Mouse (Mus musculus) left cerebral cortex, adult 8-10 months (tissue): ENCODE results near the gene Chd1. TPM values are rescaled to one million over a fixed set of nuclear protein-coding genes. Genes with fewer than 3 reads are reported as not detected.
"Not testable (repeated sequence)": the region's sequence is repeated elsewhere in the genome, so short reads cannot be mapped to it uniquely, and the experiment has no call there.

Source experiments
- DNase-seq, 2 experiments: peaks; one replicate each; pipeline ENCODE4 v3.0.0; 2022; ENCODE audit warnings: low spot score in 2 of 2
- total RNA-seq, 4 experiments: library from RNA; stranded (reverse); gene quantifications; 2 replicates each; pipeline ENCODE4 v1.2.4; 2022

The Chd1 gene
- total RNA-seq, 4 experiments from 2014 or later: 20.2 to 29.2 (median 23.5) TPM

GRCm38 (mm10) chr17:15731706-15732105, 26.9 kb downstream of the Chd1 start:
- DNase-seq: no peak

- no peak for DNase-seq
Measured at GRCm38 (mm10) chr17:15737346-15737917, 32.7 kb downstream of the Chd1 start.

DNA sequence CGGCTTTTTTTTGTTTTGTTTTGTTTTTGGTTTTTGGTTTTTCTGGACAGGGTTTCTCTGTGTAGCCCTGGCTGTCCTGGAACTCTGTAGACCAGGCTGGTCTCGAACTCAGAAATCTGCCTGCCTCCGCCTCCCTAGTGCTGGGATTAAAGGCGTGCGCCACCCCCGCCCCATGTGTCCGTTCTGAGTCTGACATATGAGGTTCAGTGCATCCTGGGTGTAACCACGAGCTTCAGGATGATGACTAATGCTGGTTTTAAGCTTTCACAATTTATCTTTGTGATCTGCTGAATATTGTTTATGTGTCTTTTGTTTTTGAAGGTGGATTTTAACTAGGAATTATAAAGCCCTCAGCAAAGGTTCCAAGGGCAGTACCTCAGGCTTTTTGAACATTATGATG, 37.1 kb downstream of the Chd1 start:
- DNase-seq: no peak

DNA sequence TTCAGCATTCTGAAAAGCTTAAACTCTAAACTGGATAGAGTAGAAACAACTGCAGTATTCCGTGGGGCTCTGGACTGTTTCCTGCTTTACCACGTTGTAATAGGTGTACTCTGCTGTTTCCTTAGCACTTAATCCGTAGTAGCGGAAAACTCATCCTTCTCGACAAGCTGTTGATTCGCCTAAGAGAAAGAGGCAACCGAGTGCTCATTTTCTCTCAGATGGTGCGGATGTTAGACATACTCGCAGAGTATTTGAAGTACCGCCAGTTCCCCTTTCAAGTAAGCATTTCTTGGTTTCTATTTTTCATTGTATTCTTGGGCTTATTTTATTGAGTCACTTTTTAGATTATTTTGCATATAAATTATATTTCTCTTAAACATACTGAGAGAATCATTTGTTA, 38.2 kb downstream of the Chd1 start:
- no peak for DNase-seq

DNA sequence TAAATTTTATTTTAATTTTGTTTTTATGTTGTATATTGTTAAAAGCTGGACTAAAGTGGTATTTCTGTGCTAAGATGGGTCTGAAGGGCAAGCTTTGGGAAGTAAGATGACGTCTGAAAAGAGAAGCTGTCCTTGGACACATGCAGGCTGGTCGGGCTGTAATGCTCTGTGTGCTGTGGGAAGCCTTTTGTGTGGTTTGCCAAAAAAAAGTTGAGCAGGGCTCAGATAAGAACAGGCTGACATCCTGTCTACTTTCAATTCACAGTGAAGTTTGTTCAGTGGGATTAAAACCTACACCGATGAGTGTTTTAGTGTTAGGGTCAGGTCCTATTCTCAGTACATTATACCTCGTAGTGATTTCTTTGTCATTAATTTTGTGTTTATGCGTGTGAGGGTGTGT, 38.6 kb downstream of the Chd1 start:
- no peak for DNase-seq

DNA sequence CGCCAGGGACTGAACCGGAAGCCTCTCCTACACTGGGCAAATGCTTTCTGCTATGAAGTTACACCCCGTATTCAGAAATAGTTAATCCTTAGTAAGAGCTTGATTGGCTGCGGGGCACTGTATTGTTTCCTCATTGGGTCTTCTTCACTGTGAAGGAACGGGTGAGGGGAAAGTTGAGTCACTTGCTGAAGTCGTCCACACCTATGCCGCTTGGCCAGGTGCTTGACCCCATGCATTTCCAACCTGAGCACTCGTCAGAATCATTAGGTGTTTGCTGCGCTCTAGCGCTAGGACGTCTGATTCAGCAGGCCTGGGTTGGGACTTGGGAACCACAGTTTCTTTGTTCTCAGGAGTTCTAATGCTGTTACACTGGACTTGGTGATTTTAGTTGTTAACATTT, 41.9 kb downstream of the Chd1 start:
- no peak for DNase-seq

DNA sequence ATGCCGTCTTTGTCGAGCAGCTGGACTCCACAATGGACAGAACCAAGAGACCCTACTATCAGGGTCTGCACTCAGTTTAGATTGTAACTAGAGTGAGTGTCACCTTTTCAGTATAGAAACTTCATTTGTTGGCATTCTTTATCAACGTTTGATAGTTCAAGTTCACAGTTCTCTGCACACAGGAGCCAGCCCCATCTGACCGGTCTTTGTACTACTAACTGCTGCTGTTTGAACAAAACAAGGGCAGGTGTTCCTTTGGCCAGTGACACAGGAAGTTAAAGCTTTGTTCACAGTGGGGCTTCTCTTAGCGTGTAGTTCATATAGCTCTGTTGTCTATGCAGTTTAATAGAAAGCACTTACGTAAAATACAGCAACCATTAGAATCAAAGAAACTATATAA, 43.3 kb downstream of the Chd1 start:
- no peak for DNase-seq

GRCm38 (mm10) chr17:15751264-15751663, 46.5 kb downstream of the Chd1 start:
- not testable (repeated sequence) for DNase-seq

- no peak for DNase-seq
Measured at GRCm38 (mm10) chr17:15761191-15761590, 56.4 kb downstream of the Chd1 start.

GRCm38 (mm10) chr17:15769081-15769724, 64.4 kb downstream of the Chd1 start:
- DNase-seq: no peak

DNA sequence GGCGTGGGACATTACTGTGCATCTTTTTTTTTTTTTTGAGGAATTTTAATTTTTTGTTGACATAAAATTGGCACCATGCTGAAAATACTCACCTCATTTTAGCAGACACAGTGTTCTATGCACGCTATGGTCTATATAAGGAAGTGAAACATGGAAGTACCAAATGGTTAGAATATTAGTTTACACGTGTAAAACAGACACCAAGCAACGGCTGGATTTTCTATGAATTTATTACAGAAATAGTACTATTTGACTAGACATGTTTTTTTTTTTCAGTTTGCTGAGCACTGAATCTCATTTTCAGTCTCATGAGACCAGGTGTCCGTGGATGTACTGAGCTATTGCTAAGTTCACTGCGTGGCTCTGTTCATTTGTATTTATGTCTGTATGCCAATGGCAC, 69.2 kb downstream of the Chd1 start:
- no peak for DNase-seq

GRCm38 (mm10) chr17:15774565-15775215, 69.9 kb downstream of the Chd1 start:
- no peak for DNase-seq

DNA sequence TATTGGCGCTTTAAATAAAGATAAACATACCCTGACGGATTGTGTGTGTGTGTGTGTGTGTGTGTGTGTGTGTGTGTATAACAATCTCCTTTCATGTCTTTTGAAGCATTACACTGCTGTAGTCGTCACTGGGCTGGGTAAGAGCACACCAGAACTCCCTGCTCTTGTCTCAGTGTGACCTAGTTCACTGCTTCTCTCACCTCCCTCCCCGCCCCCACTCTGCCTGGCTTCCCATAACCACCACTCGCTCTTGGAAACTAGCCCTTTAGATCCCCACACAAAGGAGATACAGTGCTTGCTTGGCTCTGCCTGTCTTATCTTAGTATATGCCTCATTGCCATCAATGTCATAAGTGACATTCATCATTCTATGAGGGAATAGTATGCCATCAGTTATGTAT, 71.6 kb downstream of the Chd1 start:
- DNase-seq: no peak

DNA sequence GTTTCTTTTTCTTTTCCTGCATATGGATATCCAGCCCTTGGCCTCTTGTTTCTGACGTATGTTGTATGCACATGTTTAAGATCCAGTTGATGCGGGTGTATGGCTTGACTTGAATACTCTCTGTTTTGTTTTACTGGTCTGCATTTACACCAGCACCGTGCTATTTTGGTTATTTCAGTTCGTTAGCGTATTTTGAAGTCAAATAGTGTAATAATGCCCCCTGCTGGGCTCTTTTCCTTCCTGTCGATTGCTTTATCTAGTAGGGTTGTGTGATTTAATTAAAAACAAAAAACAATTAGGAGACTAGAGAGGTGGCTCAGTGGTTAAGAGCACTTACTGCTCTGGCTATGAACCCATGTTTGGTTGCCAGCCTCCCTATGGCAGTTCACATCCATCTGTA, 73.2 kb downstream of the Chd1 start:
- DNase-seq: no peak

DNA sequence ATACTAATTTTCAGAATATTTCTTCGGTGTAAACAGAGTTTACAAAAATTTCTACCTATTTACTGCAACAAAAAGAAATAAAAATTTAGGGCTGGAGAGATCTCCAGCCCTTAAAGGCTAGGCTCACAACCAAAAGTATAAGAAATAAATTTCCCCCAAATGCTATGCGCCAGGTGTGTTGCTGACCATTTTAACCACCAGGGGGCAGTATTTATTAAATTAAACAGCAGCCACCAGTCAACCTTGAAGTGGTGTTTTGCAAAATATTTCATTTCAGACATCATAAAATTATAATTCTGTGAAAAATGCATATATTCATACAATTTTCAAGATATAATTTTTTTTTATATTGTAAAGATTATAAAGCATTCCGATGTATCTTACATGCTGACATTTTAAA, 82.3 kb downstream of the Chd1 start:
- no peak for DNase-seq

DNA sequence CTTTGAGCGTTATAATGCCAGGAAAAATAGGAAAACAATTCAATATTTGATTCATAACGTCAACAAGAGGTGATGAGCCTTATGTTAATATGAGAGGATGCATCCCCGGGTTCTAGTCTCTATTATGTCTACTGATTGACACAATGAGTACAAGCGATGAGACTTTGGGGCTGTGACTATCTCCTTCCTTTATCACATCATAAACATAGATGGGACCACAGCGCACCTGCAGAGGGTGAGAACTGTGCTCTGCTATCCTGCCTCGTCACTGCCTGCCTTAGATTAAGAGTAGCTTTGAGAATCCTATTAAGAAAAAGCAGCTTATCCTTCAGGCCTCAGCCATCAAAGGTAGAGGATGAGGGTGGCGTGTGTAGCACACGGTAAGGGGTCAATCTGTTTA, 85.9 kb downstream of the Chd1 start:
- no peak for DNase-seq

- no peak for DNase-seq
Measured at GRCm38 (mm10) chr17:15799195-15799793, 94.5 kb downstream of the Chd1 start.

DNA sequence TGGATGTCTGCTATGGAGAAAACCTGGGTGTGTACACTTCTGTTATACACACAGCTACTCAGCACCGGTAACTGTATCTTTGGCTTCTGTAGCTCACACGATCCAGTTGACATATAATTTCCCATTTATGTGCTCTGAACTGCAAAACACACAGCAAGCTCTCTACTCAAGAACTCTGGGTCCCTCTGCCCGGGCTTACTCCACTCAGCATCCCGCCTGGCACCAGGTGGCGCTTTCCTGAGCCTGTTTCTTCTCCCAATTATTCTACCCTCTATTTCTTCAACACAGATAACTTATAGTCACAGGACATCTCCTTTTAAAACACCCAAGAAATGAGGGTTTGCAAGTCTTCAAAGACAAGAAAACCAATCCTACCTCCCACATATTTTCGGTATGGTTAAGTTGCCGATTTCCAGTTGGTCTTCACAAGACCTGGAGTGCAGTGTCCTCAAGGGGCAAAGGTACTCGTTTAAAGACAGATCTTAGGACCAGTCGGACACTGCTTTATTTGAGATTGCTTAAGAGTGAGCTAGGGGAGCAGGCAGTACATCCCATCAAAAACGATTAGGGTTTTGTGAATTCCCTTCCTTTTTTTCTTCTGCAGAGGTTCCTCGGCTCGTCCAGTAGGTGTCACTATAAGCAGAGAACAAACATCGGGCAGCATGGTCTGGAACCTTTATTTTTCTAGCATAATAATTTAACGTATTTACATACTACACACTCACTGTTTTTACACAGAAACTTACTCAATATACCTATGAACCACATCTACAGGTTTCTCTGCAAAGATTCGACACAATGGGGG, 99.4 kb downstream of the Chd1 start:
- DNase-seq: no peak

- no peak for DNase-seq
Measured at GRCm38 (mm10) chr17:15807295-15807984, 102.7 kb downstream of the Chd1 start.

GRCm38 (mm10) chr17:15808015-15808414, 103.2 kb downstream of the Chd1 start:
- no peak for DNase-seq
